Mouse (Mus musculus) right cerebral cortex, postnatal 25 days (tissue): Measurements from ENCODE around the gene Gtpbp2.
A peak's percentile ranks its signal among the peaks of the same experiment; 100 is the strongest.

Experiments
- DNase-seq: peaks from one replicate; pipeline ENCODE4 v3.0.0; 2022

Gtpbp2 gene

DNA sequence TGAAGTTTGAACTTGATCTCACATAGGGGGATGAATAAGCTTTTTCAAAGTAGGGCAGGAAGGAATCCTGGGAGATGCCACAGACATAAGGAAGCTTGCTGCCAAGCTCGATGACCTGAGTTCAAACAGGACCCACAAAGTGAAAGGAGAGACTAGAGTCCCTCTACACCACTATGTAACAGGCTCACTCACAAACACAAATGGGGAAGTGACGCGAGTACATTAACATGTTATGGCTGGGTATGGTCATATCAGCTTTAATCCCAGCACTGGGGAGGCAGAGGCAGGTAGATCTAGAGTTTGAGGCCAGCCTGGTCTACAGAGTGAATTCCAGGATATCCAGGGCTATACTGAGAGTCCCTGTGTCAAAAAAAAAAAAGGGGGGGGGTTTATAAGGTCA is 6.5 kb upstream of the Gtpbp2 start:
- DNase-seq = no peak

DNA sequence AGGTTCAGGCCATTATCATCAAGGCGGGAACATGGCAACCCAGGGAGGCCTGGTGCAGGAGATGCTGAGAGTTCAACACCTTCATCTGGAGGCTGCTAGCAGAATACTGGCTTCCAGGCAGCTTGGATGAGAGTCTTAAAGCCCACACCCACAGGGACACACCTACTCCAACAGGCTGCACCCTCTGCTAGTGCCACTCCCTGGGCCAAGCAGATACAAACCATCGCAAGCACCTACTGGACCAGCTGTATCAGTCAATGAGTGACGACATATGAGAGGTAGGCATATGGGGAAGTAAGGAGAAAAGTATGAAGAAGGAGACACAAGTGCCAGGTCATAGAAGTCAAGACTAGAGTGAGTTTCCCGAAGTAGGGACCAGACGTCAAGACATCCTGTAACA is 4.2 kb upstream of the Gtpbp2 start:
- no peak for DNase-seq

DNA sequence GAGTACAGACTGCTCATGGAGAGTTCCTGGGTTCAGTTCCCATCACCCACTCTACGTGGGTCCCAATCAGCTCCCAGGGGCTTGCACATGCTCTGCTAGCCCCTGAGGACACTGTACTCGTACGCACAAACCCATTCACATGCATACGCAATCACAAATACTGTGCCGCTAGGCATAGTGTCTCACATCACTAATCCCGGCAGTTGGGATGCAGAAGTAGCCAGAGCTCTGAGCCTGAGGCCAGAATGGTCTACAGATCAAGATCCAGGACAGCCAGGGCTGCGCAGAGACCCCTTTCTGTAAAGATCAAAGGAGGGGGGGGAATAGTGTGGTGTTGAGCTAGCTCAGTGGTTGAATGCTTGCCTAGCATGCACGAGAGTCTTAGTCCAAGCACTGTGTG is 3.7 kb upstream of the Gtpbp2 start:
- DNase-seq = no peak

DNA sequence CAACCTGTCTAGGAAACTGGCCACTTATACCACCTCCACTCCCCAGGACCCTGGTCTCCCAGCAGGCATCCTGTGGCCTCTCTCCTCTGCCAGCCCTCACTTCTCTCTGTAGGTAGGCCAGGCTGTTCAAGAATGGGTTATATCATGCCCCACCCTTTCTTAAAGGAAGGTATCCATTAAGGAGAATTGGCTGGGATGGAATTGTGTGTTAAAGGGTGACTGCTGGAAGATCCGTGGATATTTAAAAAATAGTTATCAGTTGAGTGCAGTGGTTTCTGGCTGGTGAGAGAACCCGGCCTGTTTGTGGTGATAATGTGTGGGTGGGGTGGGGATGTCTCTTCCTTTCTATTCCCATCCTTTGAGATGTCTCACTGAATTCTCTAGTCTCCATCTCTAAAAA is 1.6 kb upstream of the Gtpbp2 start:
- no peak for DNase-seq

DNA sequence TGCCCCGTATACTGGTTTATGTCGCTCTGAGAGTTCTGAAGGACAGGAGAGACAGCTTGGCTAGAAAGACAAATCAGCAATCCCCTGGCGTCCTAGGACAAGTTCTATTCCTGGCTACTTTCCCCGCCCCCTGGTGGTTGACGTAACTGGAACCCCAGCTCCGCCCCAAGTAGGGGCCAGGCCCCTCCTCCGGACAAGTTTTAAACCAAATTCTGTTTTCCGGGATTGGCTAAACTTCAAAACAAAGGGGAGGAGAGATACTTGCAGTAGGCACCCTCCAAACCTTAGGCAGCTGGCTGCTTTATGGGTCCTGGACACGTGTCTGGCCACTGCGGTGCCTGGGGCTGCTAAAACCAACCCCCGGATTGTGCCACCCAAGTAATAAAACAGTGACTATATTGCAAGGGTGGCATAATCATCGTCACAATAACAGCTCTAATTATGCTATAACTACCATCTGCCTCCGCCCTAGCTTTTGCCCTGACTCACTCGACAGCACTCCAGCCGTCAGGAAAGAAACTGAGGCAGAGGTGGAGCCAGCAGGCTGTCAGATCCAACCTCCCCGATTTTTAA is 656 bp upstream of the Gtpbp2 start:
- peak; percentile 85 for DNase-seq

DNA sequence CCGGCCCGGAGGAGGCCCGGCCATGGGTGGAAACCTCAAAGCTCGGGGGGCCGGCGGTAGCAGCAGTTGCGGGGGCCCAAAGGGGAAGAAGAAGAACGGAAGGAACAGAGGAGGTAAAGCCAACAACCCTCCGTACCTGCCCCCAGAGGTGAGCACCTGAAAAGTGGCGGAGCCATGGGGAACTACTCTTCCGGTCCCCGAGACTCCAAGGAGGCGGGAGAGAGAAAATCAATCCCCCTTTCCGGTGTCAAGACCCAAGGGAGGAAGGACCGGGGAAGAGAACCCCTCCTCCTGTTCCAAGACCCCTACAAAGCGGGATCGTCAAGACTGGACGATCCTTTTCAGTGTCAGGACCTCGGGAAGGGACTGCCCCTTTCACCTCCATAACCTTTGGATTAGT is 347 bp downstream of the Gtpbp2 start:
- no peak for DNase-seq

DNA sequence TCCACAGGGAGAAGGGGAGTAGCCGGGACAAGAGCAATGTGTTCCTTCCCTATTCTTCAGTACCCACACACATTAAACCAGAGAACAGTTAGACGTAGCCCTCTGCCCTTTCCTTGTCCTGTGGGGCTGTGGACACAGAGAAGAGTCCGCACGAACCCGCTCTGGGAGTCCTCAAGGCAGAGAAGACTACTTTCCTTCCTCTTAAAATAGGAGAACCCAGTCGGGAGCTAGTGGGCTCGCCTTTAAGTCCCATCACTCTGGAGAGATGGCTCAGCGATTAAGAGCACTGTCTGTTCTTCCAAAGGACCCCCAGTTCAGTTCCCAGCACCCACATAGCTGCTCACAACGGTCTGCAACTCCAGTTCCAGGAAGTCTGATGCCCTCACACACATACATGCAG is 878 bp downstream of the Gtpbp2 start:
- DNase-seq = no peak

DNA sequence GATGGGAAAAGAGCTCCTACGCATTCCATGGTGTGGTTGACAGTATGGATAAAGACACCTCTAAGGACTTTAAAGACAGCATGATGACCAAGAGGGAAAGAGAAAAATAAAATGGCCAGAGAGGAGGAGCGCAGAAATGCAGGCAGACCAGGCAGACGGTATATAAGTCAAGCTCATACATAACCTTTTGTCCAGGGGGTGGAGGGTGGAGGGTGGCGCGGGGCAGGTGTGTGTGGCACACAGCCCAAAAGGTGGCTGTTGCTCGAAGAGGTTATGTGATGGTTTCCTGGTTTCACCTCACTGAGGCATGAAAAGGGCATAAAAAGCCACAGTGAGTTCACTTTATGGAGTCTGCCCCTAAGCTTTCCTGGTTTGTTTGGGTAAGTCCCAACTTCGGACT is 1.7 kb downstream of the Gtpbp2 start:
- no peak for DNase-seq

DNA sequence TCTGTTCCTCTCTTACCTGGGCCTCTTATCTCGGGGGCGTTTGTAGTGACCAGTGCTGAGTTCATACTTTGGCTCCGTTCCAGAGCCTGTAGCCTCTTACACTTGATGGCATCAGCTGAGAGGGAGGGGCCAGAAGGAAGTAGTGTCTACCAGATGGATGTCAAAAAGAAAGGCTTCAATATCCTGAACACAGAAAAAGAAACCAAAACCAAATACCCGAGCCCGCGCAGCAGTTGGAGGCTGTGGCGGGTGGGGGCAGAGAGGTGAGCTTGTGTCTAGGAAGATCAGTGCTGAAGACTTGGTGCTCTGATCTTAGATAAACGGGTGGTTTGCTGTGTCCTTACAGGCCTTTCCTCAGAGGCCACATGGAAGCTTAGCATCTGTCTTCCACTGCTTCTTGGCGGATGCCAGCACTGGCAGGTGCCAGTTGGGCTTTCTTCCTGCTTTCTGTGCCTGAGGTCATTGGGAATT is 2.2 kb downstream of the Gtpbp2 start:
- DNase-seq = no peak

DNA sequence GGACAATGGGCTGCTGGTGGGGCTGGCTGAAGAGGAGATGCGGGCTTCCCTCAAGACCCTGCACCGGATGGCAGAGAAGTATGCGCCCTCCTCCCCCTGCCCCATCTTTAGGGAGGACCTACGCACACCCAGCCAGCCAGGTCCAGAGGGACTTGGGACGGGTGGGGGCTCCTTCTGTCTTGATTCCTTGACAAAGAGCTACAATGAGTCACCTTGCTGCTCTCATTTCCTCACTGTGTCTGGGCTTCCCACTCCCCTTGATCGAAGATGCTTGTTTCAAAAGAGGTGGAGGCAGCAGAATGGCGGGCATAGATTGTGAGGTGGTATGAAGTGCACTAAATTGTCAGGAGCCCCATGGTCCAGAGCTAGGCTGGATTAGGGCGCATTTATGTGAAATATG is 3.5 kb downstream of the Gtpbp2 start:
- DNase-seq = no peak

DNA sequence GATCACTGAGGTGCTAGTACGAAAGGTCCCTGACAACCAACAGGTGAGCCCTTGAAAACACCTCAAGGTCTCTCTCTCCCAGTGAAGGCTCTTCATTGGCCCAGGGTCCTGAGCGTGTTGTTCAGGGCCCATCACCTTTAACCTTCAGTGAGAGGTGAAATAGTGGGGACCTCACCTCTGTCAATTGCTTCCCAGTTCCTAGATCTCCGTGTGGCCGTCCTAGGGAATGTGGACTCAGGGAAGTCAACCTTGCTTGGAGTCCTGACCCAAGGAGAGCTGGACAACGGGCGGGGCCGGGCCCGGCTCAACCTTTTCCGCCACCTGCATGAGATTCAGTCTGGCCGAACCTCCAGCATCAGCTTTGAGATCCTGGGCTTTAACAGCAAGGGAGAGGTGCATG is 4.0 kb downstream of the Gtpbp2 start:
- no peak for DNase-seq

DNA sequence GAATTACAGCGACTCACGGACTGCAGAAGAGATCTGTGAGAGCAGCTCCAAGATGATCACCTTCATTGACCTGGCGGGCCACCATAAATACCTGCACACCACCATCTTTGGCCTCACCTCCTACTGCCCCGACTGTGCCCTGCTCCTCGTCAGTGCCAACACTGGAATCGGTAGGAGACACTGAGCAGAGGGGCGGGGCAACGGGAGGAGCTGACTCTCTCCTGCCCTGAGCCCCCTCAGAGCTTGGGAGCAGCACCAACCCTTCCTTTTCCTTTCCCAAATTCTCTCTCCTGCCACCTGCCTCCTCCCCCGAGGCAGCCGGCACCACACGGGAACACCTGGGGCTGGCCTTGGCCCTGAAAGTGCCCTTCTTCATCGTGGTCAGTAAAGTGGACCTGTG is 4.6 kb downstream of the Gtpbp2 start:
- DNase-seq = no peak

DNA sequence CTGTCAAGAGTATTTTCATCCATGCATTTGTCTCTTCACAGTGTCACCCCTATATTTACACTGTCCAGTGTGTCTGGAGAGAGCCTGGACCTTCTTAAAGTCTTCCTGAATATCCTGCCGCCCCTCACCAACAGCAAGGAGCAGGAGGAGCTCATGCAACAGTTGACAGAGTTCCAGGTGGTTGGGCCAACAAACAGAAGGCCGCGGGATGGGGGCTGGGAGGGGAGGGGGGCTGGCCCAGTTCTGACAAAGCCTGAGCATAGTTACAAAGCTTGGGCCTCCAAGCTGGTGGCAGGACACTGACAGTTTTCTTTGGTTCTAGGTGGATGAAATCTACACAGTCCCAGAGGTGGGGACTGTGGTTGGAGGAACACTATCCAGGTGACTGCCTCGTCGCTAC is 5.4 kb downstream of the Gtpbp2 start:
- no peak for DNase-seq

DNA sequence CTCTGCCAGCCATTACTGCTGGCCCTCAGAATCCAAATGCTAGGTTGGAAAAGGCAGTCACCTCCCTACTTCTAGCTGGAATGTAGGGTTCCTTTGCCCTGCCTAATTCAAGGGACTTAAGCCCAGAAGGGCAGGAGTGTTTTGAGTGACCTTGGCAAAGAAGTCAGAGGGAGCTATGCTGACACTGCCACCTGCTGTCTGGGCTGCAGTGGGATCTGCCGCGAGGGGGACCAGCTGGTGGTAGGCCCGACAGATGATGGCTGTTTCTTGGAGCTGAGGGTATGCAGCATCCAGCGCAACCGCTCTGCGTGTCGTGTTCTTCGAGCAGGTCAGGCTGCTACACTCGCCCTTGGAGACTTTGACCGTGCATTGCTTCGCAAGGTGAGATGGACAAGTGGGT is 6.2 kb downstream of the Gtpbp2 start:
- DNase-seq = no peak

DNA sequence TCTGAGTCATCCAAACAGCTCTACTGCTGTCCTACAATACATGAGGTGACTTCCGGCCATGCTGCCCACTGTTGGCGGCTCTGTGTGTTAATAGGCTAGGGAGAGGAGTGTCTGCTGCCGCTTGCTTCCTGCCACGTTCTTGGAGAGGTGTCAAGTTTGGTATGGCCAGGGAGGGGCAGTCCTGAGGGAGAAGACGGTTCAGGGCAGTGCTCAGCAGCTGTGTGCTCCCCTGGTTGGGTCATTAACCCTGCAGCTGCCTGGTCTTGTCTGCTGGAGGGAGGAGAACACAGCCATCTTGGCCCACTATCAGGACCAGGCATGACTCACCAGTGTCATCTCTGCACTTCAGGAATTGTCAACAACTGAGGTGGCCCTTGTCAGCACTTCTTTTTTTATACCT is 7.5 kb downstream of the Gtpbp2 start:
- DNase-seq = no peak

DNA sequence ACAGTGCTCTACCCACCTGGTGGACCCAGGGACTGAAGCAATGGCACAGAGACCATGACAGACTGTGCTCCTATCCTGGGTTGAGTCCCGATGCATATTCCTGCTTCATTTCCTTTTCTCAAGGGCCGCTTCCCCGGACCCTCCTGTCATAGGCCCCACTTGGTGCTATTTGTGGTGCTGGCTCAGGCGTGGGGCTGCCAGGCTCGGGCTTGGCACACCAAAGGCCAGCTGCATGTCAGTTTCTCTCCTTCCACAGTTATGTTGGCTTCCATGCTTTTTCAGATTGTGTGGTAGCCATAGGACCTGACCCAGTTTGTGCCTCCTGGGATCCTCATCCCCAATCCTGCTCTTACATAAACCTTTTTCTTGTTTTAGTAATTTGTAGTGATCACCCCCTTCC is 7.9 kb downstream of the Gtpbp2 start:
- DNase-seq = no peak

DNA sequence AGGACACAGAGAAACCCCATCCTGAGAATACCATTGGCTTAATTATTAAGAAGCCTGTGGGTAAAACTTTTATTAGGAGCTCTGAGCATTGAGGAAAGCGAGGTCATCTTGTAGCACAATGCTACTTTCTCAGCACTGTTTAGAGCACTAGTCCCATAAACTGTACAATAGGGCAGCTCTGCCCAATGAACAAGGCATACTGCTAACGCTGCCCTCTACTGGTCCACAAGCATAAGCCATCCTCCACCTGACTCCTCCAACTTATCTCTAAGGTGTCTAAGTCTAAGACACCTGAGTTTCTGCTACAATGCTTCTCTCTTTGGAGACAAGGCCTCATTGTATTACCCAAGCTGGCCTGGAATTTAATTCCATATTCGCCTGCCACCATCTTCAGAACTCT is 9.7 kb downstream of the Gtpbp2 start:
- DNase-seq = no peak

DNA sequence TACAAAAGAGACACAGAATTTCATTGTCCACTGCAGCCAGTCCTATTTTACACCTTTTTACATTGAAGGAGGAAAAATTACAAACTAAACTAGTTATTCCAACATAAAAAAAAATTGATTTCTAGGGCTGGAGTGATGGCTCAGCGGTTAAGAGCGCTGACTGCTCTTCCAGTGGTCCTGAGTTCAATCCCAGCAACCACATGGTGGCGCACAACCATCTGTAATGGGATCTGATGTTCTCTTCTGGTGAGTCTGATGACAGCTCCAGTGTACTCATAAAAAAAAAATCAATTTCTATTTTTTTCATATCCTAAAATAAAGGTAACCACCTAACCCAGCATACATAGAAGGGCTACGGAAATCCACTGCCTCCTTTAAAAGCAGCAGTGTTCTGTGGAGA is 21.4 kb downstream of the Gtpbp2 start:
- no peak for DNase-seq

DNA sequence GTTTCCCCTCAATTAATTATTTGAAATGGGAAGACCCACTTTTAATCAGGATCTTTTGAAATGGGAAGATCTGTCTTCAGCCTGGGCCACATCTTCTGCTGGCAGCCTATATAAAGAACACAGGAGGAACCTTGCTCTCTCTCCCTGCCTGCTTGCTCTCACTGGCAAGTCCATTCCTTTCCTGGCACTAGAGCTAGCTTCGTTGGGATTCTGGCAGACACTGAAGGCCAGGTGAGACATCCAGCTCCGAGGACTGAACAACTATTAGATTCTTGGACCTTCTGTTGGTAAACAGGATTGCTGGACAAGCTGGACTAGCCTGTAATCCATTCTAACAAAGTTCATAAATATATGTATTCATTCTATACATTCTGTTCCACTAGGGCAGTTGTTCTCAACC is 28.0 kb downstream of the Gtpbp2 start:
- DNase-seq = no peak

DNA sequence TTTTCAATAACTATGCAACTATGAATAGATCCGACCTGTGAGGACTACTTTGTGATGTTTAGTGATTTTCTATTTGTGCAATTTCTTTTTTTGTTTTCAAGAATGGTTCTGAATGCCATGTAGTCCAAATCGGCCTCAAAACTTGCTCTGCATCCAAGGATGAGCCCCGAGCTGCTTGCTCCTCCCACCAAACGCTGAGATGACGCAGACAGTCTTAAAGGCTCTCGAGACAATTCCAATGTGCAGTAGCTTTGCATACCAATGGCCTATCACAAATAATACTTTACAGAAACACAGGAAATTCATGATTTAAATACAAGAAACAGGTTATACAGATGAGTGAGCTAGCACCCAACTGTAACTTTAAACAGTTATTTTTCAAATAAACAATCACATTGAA is 40.3 kb downstream of the Gtpbp2 start:
- no peak for DNase-seq

DNA sequence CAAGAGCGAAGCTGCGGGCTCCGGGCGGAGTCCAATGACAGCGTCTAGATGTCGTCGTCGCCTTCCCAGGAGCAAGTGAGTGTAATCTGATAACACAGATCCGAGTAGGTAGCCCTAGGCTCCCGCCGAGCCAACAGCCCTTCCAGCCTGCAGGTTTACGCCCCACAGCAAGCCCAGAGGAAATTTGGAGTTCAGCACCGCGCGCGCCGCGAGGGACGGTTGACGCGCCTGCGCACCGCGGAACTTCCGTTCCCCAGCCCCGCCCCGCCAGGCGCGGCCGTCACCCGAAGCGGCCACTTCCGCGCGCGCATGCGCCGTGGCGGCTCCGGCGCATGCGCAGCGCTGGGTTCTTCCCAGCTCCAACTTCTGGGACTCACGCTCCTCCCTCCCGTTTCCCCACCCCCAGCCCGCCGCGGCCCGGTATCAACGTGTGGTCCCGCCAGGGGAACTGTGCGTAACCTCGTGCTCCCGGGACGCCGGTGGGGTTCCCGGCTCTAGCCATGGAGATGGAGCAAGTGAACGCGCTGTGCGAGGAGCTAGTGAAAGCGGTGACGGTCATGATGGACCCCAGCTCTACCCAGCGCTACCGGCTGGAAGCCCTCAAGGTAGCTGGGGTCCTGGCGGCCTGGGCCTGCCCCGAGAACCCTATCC is 41.7 kb downstream of the Gtpbp2 start, which contains the start of the genes Polh and Xpo5:
Gene Polh (minus strand): TSS at position 225 of the 651 bp plus-strand sequence.
Gene Xpo5 (plus strand): TSS at position 362 of the 651 bp plus-strand sequence.
- DNase-seq = peak; percentile 92

DNA sequence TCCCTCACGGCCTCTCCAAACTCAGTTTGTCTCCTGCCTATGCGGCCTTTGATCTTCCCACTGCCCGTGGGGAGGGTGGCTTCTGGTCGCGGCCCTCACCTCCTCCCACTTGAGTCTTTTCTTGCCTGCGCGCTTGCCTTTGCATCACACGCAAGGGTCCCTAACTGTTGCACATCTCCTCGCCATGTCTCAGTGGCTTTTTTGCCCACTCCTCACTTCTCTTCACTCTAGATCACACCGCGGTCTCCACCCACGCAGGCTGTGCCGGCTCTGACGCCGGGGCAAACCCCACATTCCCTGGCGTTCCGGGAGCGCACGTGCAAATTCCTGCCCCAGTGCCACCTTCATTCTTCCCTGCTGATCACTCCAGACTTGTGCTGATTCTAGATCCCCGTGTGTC is 42.2 kb downstream of the Gtpbp2 start:
- DNase-seq = no peak

DNA sequence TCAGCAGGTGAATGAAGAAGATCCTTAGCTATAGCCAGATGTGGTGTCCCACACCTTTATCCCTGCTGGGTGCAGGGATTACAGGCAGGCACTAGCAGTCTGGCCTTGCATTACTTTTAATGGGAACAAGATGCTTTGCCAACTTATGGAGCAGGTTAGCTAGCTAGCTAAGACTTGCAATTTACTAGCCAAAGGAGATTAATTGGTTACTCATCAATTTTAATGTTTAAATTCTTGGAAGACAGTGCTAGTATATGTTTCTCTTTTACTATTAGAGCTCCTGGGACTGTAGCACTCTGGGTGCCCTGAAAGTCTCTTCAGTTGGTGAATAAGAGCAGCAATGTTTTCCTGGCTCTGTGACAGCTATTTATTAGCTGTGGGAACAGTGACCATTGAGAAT is 45.8 kb downstream of the Gtpbp2 start:
- DNase-seq = no peak

DNA sequence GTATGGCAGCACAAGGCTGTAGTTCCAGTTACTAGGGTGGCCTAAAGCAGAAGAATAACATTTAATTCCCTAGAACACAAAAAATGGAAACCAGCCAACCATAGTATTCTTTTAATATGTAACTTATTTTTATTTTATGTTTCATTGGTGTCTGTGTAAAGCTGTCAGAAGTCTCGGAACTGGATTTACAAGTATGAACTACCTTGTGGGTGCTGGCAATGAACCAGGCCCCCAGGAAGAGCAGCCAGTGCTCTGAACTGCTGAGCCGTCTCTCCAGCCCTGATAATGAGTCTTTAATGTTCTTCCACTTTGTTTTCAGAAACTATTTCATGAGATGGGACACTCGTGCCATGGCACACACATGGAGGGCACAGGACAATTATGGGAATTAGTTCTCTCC is 49.7 kb downstream of the Gtpbp2 start:
- no peak for DNase-seq
